Mouse (Mus musculus) forebrain, embryonic 14.5 days (tissue): Measurements from ENCODE around the gene Kif26a. TPM values are rescaled to one million over a fixed set of nuclear protein-coding genes. Genes with fewer than 3 reads are reported as not detected.
A peak's percentile ranks its signal among the peaks of the same experiment; 100 is the strongest.

Source experiments
- ATAC-seq: fragments of 200-750 bp; cut with Nextera tagmentation; 2 replicates; pipeline ENCODE4 v1.8.0; 2017; ENCODE audit warnings: mild to moderate bottlenecking, moderate library complexity
- DNase-seq: peaks from one replicate; pipeline ENCODE4 v3.0.0-alpha.2; 2015; ENCODE audit warnings: low spot score
- H3K27ac ChIP-seq: fragments of 300-500 bp; sonication (generic); 2 replicates; pipeline ENCODE4 v1.5.1; 2014; ENCODE audit warnings: low read depth, mild to moderate bottlenecking, control low read depth, low read length, moderate library complexity
- H3K27me3 ChIP-seq: fragments of 300-500 bp; sonication (generic); replicated peaks from 2 replicates; pipeline ENCODE4 v1.6.1; 2014; ENCODE audit warnings: low read length, control low read depth, mixed read lengths; ENCODE audit not compliant: control insufficient read depth, insufficient read depth
- H3K36me3 ChIP-seq: fragments of 300-500 bp; sonication (generic); 2 replicates; pipeline ENCODE4 v1.6.1; 2014; ENCODE audit warnings: low read length, control low read depth; ENCODE audit not compliant: control insufficient read depth, insufficient read depth
- H3K4me1 ChIP-seq: fragments of 300-500 bp; sonication (generic); 2 replicates; pipeline ENCODE4 v1.6.1; 2014; ENCODE audit warnings: antibody characterized with exemption, low read length, control low read depth; ENCODE audit not compliant: control insufficient read depth, insufficient read depth
- H3K4me2 ChIP-seq: fragments of 300-500 bp; sonication (generic); 2 replicates; pipeline ENCODE4 v1.6.1; 2014; ENCODE audit warnings: mild to moderate bottlenecking, control low read depth, low read length
- H3K4me3 ChIP-seq: fragments of 300-500 bp; sonication (generic); 2 replicates; pipeline ENCODE4 v1.5.1; 2014; ENCODE audit warnings: low read depth, low read length, control low read depth
- H3K9ac ChIP-seq: fragments of 300-500 bp; sonication (generic); 2 replicates; pipeline ENCODE4 v1.6.1; 2014; ENCODE audit warnings: mild to moderate bottlenecking, low read length, control low read depth, moderate library complexity
- H3K9me3 ChIP-seq: fragments of 300-500 bp; sonication (generic); replicated peaks from 2 replicates; pipeline ENCODE4 v1.6.1; 2016; ENCODE audit warnings: low read length, control low read depth, mixed read lengths; ENCODE audit not compliant: control insufficient read depth
- WGBS: fragments of 180-500 bp; shearing (Covaris S2); extraction: QIAGEN DNeasy Blood & Tissue Kit; methylation state at CpG from one replicate; pipeline ENCODE4 v1.1.7; 2014; 5-methylcytosine and 5-hydroxymethylcytosine counted together
- polyA plus RNA-seq: library from polyadenylated mRNA; unstranded; fragments of >200 nt; fragmentation: Nextera tagmentation; extraction: Ambion mirVana; gene quantifications from 2 replicates; pipeline ENCODE4 v1.2.1, GENCODE M21; 2014

The Kif26a gene
- polyA plus RNA-seq, 1 experiment from 2014 or later = 11.5 TPM

- no peak overlapping the region for H3K4me3 ChIP-seq
- H3K4me1 ChIP-seq = peaks cover 2% of the 10 kb centered on the region; the same call in 1 of the 2 replicates
- H3K4me2 ChIP-seq = no peak overlapping the region
- H3K27me3 ChIP-seq = peaks cover 4% of the 10 kb centered on the region
- no peak overlapping the region for H3K27ac ChIP-seq
- no peaks in the 10 kb centered on the region for H3K9me3 ChIP-seq
- no peak for DNase-seq
- H3K36me3 ChIP-seq = no peaks in the 10 kb centered on the region
- H3K9ac ChIP-seq = no peak overlapping the region
- no peak for ATAC-seq
- WGBS = 86% methylated on average over 14 of the region's 14 CpGs
Observed at GRCm38 (mm10) chr12:112125903-112126302, 20.1 kb upstream of the Kif26a start.

- H3K36me3 ChIP-seq = no peaks in the 10 kb centered on the region
- 69% methylated on average over 14 of the region's 14 CpGs for WGBS
- no peak overlapping the region for H3K27ac ChIP-seq
- no peaks in the 10 kb centered on the region for H3K9me3 ChIP-seq
- peaks cover 2% of the 10 kb centered on the region; the same call in 1 of the 2 replicates for H3K4me1 ChIP-seq
- ATAC-seq (no peak), DNase-seq (no peak)
- H3K4me3 ChIP-seq = no peak overlapping the region
- no peak overlapping the region for H3K4me2 ChIP-seq
- H3K9ac ChIP-seq = no peak overlapping the region
- H3K27me3 ChIP-seq = peaks cover 14% of the 10 kb centered on the region
Observed at GRCm38 (mm10) chr12:112126931-112127635, 18.9 kb upstream of the Kif26a start.

GRCm38 (mm10) chr12:112128526-112128925, 17.5 kb upstream of the Kif26a start:
- Histone ChIP-seq H3K36me3 (no peaks in the 10 kb centered on the region), H3K9ac (no peak overlapping the region), H3K27me3 (peaks cover 18% of the 10 kb centered on the region), H3K27ac (no peak overlapping the region), H3K4me2 (no peak overlapping the region), H3K4me3 (no peak overlapping the region), H3K4me1 (peaks cover 2% of the 10 kb centered on the region; the same call in 1 of the 2 replicates), H3K9me3 (no peaks in the 10 kb centered on the region)
- DNase-seq = no peak
- ATAC-seq = no peak
- 87% methylated on average over 4 of the region's 4 CpGs for WGBS

- Histone ChIP-seq H3K27me3 (peaks cover 18% of the 10 kb centered on the region), H3K9me3 (no peaks in the 10 kb centered on the region), H3K27ac (no peak overlapping the region), H3K9ac (no peak overlapping the region), H3K4me1 (peaks cover 2% of the 10 kb centered on the region; the same call in 1 of the 2 replicates), H3K36me3 (no peaks in the 10 kb centered on the region), H3K4me3 (no peak overlapping the region), H3K4me2 (no peak overlapping the region)
- no peak for ATAC-seq
- WGBS = 73% methylated on average over 6 of the region's 6 CpGs
- no peak for DNase-seq
Observed at GRCm38 (mm10) chr12:112129300-112129856, 16.6 kb upstream of the Kif26a start.

- Histone ChIP-seq H3K9ac (peak overlapping the region; percentile 78), H3K9me3 (no peaks in the 10 kb centered on the region), H3K4me1 (peaks cover 2% of the 10 kb centered on the region; the same call in 1 of the 2 replicates), H3K36me3 (no peaks in the 10 kb centered on the region), H3K27ac (no peak overlapping the region), H3K4me3 (peak overlapping the region; percentile 62), H3K27me3 (peaks cover 18% of the 10 kb centered on the region), H3K4me2 (peak overlapping the region; percentile 96)
- WGBS = under 1% methylated on average over 77 of the region's 79 CpGs
- peak; percentile 56 for DNase-seq
- ATAC-seq = peak; percentile 72
Observed at GRCm38 (mm10) chr12:112130161-112130860, 15.7 kb upstream of the Kif26a start.

GRCm38 (mm10) chr12:112130957-112131356, 15.1 kb upstream of the Kif26a start:
- peak overlapping the region; percentile 62 for H3K4me3 ChIP-seq
- H3K4me2 ChIP-seq = peak overlapping the region; percentile 96
- no peaks in the 10 kb centered on the region for H3K36me3 ChIP-seq
- H3K27me3 ChIP-seq = peaks cover 18% of the 10 kb centered on the region
- H3K4me1 ChIP-seq = peaks cover 2% of the 10 kb centered on the region; the same call in 1 of the 2 replicates
- no peak overlapping the region for H3K27ac ChIP-seq
- H3K9me3 ChIP-seq = no peaks in the 10 kb centered on the region
- peak overlapping the region; percentile 78 for H3K9ac ChIP-seq
- DNase-seq (no peak), ATAC-seq (peak; percentile 30)
- WGBS = 10% methylated on average over 32 of the region's 32 CpGs

- Histone ChIP-seq H3K4me3 (no peak overlapping the region), H3K9me3 (no peaks in the 10 kb centered on the region), H3K36me3 (no peaks in the 10 kb centered on the region), H3K27ac (no peak overlapping the region), H3K4me1 (peaks cover 11% of the 10 kb centered on the region), H3K9ac (no peak overlapping the region), H3K4me2 (no peak overlapping the region), H3K27me3 (0 out of 2 replicates have a peak, but pooled peaks cover 18% of the 10 kb centered on the region)
- ATAC-seq = no peak
- peak; percentile 80 for DNase-seq
- WGBS = 6% methylated on average over 5 of the region's 5 CpGs
Observed at GRCm38 (mm10) chr12:112140231-112140630, 5.8 kb upstream of the Kif26a start.

- DNase-seq = no peak
- Histone ChIP-seq H3K36me3 (no peaks in the 10 kb centered on the region), H3K4me3 (no peak overlapping the region), H3K9me3 (no peaks in the 10 kb centered on the region), H3K4me2 (no peak overlapping the region), H3K27me3 (0 out of 2 replicates have a peak, but pooled peaks cover 18% of the 10 kb centered on the region), H3K9ac (no peak overlapping the region), H3K4me1 (peaks cover 15% of the 10 kb centered on the region), H3K27ac (no peak overlapping the region)
- ATAC-seq = no peak
- WGBS = 52% methylated on average over 7 of the region's 7 CpGs
Observed at GRCm38 (mm10) chr12:112140745-112141144, 5.3 kb upstream of the Kif26a start.
